ENCODE assay signal across 25 mouse cellular contexts in genomic region chr2:169814351-169814750, GRCm38 (mm10).
DNase-seq lines count a peak whose midpoint lies in the region; ATAC-seq lines count a peak whose summit lies in the region.
"Had no signal": no experiment of that assay in that cellular context is flagged by ENCODE, and none has a peak within 500 bp of the region (broad histone marks: within the 10 kb centered on the region; RNA-seq: fewer than 3 reads in every experiment).

No protein-coding gene starts in this region.

- H3K9me3 ChIP-seq in forebrain, embryonic 16.5 days (ENCODE audit: control insufficient read depth, low read length) = no peaks in the 10 kb centered on the region
- H3K9me3 ChIP-seq in limb, embryonic 11.5 days (ENCODE audit: control insufficient read depth, low read length) = no peaks in the 10 kb centered on the region
- H3K9me3 ChIP-seq: embryonic facial prominence, embryonic 12.5 days; heart, embryonic 15.5 days; stomach, embryonic 15.5 days had no signal

- DNase-seq in cerebellum, postnatal 10 days = peak; percentile 70 to 72
- no peak for DNase-seq in cerebellum, postnatal 36 days
- DNase-seq in left cerebral cortex, postnatal 4 days = peak; percentile 30
- no peak for DNase-seq in left cerebral cortex, adult 18-20 months (ENCODE audit: low spot score in 2 of 2)
- DNase-seq in limb, embryonic 11.5 days (ENCODE audit: low spot score) = no peak
- no peak for DNase-seq in lung, postnatal 36 days
- no peak for DNase-seq in thymus, adult 18-20 months
- DNase-seq: adrenal gland, postnatal 14 days; cerebellum, adult 9-10 months; gastrocnemius, adult 2 months; heart, postnatal 36 days; kidney, adult 18-20 months; layer of hippocampus, adult 9-11 months; liver, postnatal 0 days; thymus, postnatal 36 days had no signal

- no peaks in the 10 kb centered on the region for H3K36me3 ChIP-seq in forebrain, embryonic 16.5 days (ENCODE audit: control insufficient read depth, insufficient read depth)
- H3K36me3 ChIP-seq in limb, embryonic 11.5 days (ENCODE audit: control insufficient read depth, insufficient read depth, low read length) = no peaks in the 10 kb centered on the region
- H3K36me3 ChIP-seq: embryonic facial prominence, embryonic 12.5 days; heart, embryonic 15.5 days; stomach, embryonic 15.5 days had no signal

- H3K4me2 ChIP-seq in forebrain, embryonic 16.5 days (ENCODE audit: low read length) = no peak overlapping the region
- no peak overlapping the region for H3K4me2 ChIP-seq in limb, embryonic 11.5 days (ENCODE audit: low read depth, severe bottlenecking)
- H3K4me2 ChIP-seq: embryonic facial prominence, embryonic 12.5 days; heart, embryonic 15.5 days; liver, embryonic 11.5 days; midbrain, embryonic 11.5 days; stomach, embryonic 15.5 days had no signal

- H3K4me1 ChIP-seq in forebrain, embryonic 16.5 days (replicated peaks; ENCODE audit: control insufficient read depth, insufficient read depth, low read length) = peaks cover 12% of the 10 kb centered on the region
- H3K4me1 ChIP-seq in limb, embryonic 11.5 days (ENCODE audit: control insufficient read depth, insufficient read depth, low read length) = peaks cover 16% of the 10 kb centered on the region
- H3K4me1 ChIP-seq: heart, embryonic 15.5 days; stomach, embryonic 15.5 days had no signal

- no peak overlapping the region for H3K9ac ChIP-seq in forebrain, embryonic 16.5 days (replicated peaks; ENCODE audit: low read depth, low read length)
- H3K9ac ChIP-seq in limb, embryonic 11.5 days (ENCODE audit: low read length) = no peak overlapping the region
- H3K9ac ChIP-seq: embryonic facial prominence, embryonic 12.5 days; heart, embryonic 15.5 days; liver, postnatal 0 days; stomach, embryonic 15.5 days had no signal

- ATAC-seq in forebrain, embryonic 16.5 days = peak; percentile 11; the same call in 1 of the 2 replicates
- no peak for ATAC-seq in limb, embryonic 11.5 days (ENCODE audit: insufficient number of reproducible peaks, low FRiP score, low TSS enrichment, low read depth)
- ATAC-seq: inflammation-experienced regulatory T-cells, adult 6 months; liver, postnatal 0 days; lung, postnatal 0 days had no signal

- no peaks in the 10 kb centered on the region for H3K27me3 ChIP-seq in forebrain, embryonic 16.5 days (replicated peaks; ENCODE audit: control insufficient read depth, insufficient read depth, low read length)
- H3K27me3 ChIP-seq in limb, embryonic 11.5 days (ENCODE audit: control insufficient read depth, insufficient read depth, low read length) = no peaks in the 10 kb centered on the region
- H3K27me3 ChIP-seq: embryonic facial prominence, embryonic 12.5 days; heart, embryonic 15.5 days; stomach, embryonic 15.5 days had no signal

- WGBS in forebrain, embryonic 16.5 days = 42% methylated on average over 3 of the region's 3 CpGs
- WGBS in limb, embryonic 11.5 days = 61% methylated on average over 3 of the region's 3 CpGs

- H3K27ac ChIP-seq in forebrain, embryonic 16.5 days (ENCODE audit: low read length) = no peak overlapping the region
- H3K27ac ChIP-seq in limb, embryonic 11.5 days (replicated peaks; ENCODE audit: low read depth, low read length) = peak overlapping the region; percentile 14; the same call in 1 of the 2 replicates
- H3K27ac ChIP-seq: embryonic facial prominence, embryonic 12.5 days; heart, embryonic 15.5 days; left cerebral cortex, adult 2 months; stomach, embryonic 15.5 days had no signal

- no peak overlapping the region for H3K4me3 ChIP-seq in forebrain, embryonic 16.5 days (replicated peaks; ENCODE audit: low read length)
- H3K4me3 ChIP-seq in limb, embryonic 11.5 days (ENCODE audit: low read depth, low read length) = no peak overlapping the region
- H3K4me3 ChIP-seq: embryonic facial prominence, embryonic 12.5 days; erythroblast, embryonic 14.5 days; gastrocnemius, adult 2 months; heart, embryonic 15.5 days; left cerebral cortex, adult 2 months; stomach, embryonic 15.5 days had no signal

- intact Hi-C loops in left cerebral cortex, postnatal 4 days (cut with DNase I) = no loop called here

Comparison
In these comparisons a context has a peak if more than half of its experiments do, and no peak if none do; other contexts are left out.
1. DNase-seq: peak in cerebellum, postnatal 10 days (2 of 2) and left cerebral cortex, postnatal 4 days (single experiment); none in cerebellum, postnatal 36 days (0 of 2), left cerebral cortex, adult 18-20 months (0 of 2), limb, embryonic 11.5 days (single experiment), lung, postnatal 36 days (single experiment) and thymus, adult 18-20 months (0 of 2).